Mouse (Mus musculus): ENCODE results near the gene Ptch2. TPM values are rescaled to one million over a fixed set of nuclear protein-coding genes. Genes with fewer than 3 reads are reported as not detected.

The Ptch2 gene
- polyA plus RNA-seq, 1 experiment from 2014 or later: 1.3 TPM

DNA sequence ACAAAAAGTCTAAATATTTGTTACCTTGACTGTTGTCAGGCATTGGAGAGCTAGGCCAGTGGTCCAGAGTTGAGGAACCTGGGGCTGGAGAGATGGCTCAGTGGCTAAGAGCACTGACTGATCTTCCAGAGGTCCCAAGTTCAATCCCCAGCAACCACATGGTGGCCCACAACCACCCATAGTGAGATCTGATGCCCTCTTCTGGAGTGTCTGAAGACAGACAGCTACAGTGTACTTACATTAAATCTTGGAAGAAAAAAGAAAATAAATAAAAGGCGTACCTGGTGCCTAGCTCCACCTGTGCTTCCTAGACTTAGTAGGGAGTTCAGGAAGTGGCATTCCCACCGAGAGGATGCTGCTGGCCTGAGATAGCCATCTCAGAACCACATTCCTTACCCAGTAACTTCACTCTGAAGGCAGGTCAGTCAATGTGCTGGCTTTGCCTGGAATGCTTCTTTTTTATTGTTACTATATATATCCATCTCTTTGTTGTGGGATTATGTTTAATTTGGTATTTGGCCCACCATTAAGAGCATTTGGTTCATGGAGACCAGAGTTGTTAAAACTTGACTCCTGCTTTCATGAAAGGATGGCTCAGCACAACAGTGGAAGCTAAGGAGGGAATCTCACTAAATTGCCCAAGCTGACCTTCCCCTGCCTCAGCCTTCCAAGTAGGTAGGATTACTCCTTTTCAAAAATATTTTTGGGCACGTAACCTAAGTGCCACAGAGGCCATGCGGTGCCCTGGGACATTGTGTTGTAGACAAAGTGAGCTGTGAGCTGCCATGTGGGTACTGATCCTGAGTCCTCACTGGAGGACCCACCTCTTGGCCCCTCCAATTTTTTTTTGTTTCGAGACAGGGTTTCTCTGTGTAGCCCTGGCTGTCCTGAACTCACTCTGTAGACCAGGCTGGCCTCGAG lies 53.7 kb downstream of the Ptch2 start:
- ATAC-seq: no peak
- no peak overlapping the region for H3K4me2 ChIP-seq (replicated peaks; ENCODE audit: low read depth)
- H3K27me3 ChIP-seq (replicated peaks; ENCODE audit: control insufficient read depth, insufficient read depth, low read length): no peaks in the 10 kb centered on the region
- TF ChIP-seq CTCF (IDR thresholded peaks at IDR 0.05; ENCODE audit: low read depth): peak; percentile 35
- 69% methylated on average over 6 of the region's 6 CpGs for WGBS
- 0 out of 2 replicates have a peak, but pooled peaks cover 4% of the 10 kb centered on the region for H3K4me1 ChIP-seq (replicated peaks; ENCODE audit: control insufficient read depth, insufficient read depth, low read length)
- H3K9me3 ChIP-seq (ENCODE audit: control insufficient read depth): no peaks in the 10 kb centered on the region
- H3K4me3 ChIP-seq (ENCODE audit: low read depth, low read length): no peak overlapping the region
- no peak overlapping the region for H3K27ac ChIP-seq (ENCODE audit: low read depth, low read length)
- no peak overlapping the region for H3K9ac ChIP-seq (ENCODE audit: low read depth, low read length)
- peaks cover 35% of the 10 kb centered on the region for H3K36me3 ChIP-seq (ENCODE audit: control insufficient read depth, insufficient read depth)

DNA sequence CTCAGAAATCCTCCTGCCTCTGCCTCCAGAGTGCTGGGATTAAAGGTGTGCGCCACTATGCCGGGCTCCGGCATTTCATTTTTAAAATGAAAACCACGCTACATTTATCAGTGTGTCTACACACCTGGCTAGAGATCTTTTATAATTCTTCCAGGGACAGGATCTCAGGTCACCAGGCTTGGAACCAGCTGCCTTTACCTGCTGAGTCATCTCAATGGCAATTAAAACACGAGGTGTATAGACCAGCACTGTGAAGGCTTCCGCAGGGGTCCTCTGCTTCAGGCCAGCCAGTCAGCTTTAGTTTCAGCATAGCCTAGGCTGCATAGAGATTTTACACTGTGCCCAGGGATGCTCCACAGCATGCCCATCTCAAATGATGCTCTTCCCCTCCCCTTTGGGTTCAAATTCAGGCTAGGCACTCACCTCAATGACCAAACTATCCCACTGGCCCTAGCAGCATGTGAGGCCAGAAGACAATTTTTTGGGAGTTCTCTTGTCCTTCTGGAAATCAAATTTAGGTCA lies 54.4 kb downstream of the Ptch2 start:
- Histone ChIP-seq H3K36me3 (ENCODE audit: control insufficient read depth, insufficient read depth) (peaks cover 35% of the 10 kb centered on the region), H3K9ac (ENCODE audit: low read depth, low read length) (no peak overlapping the region), H3K27ac (ENCODE audit: low read depth, low read length) (no peak overlapping the region), H3K9me3 (ENCODE audit: control insufficient read depth) (no peaks in the 10 kb centered on the region), H3K4me3 (ENCODE audit: low read depth, low read length) (no peak overlapping the region), H3K4me2 (replicated peaks; ENCODE audit: low read depth) (no peak overlapping the region), H3K4me1 (replicated peaks; ENCODE audit: control insufficient read depth, insufficient read depth, low read length) (0 out of 2 replicates have a peak, but pooled peaks cover 4% of the 10 kb centered on the region), H3K27me3 (replicated peaks; ENCODE audit: control insufficient read depth, insufficient read depth, low read length) (no peaks in the 10 kb centered on the region)
- WGBS: 85% methylated on average over 6 of the region's 6 CpGs
- no peak for TF ChIP-seq CTCF (IDR thresholded peaks at IDR 0.05; ENCODE audit: low read depth)
- ATAC-seq: no peak

DNA sequence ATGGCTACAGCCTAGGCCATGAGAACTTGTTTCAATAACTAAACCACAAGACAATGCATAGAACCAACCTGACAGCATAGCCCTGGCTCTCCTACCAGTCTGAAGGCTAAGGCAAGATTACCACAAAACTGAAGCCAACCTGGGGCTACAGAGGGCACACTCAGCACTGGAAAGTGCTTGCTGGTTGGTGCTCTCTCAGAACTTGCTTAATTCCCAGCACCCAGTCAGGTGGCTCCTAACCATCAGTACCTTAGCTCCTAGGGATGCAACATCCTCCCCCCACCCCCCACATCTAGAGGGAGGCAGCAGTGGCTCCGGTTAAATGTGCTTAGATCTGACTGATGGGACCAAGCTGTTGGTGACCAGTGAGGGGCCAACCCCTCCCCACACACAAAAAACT lies 55.5 kb downstream of the Ptch2 start:
- no peak for TF ChIP-seq CTCF (IDR thresholded peaks at IDR 0.05; ENCODE audit: low read depth)
- no peaks in the 10 kb centered on the region for H3K27me3 ChIP-seq (replicated peaks; ENCODE audit: control insufficient read depth, insufficient read depth, low read length)
- 0 out of 2 replicates have a peak, but pooled peaks cover 4% of the 10 kb centered on the region for H3K4me1 ChIP-seq (replicated peaks; ENCODE audit: control insufficient read depth, insufficient read depth, low read length)
- no peaks in the 10 kb centered on the region for H3K9me3 ChIP-seq (ENCODE audit: control insufficient read depth)
- H3K27ac ChIP-seq (ENCODE audit: low read depth, low read length): peak overlapping the region; percentile 28; the same call in 1 of the 2 replicates
- H3K4me3 ChIP-seq (ENCODE audit: low read depth, low read length): no peak overlapping the region
- no peak for ATAC-seq
- no peak overlapping the region for H3K4me2 ChIP-seq (replicated peaks; ENCODE audit: low read depth)
- WGBS: 64% methylated on average over 1 of the region's 1 CpGs
- H3K36me3 ChIP-seq (ENCODE audit: control insufficient read depth, insufficient read depth): peaks cover 35% of the 10 kb centered on the region
- H3K9ac ChIP-seq (ENCODE audit: low read depth, low read length): no peak overlapping the region

DNA sequence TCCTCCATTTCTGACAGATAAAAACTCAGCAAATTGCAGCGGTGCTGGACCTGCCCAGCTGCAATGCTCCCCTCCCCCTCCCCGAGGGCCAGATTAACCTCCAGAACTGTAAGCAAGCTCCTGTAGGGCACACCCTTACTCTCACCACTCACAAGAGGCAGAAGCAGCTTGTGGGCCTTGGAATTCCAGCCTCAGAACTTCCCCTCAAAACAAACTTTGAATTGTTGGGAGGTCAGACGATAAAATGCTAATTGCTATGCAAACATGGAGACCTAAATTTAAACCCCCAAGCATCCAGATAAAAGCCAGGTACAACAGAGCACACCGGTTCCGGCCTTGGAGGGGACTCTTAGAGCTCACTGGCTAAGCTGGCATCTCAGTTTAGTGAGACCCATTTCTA lies 56.8 kb downstream of the Ptch2 start:
- Histone ChIP-seq H3K4me2 (replicated peaks; ENCODE audit: low read depth) (no peak overlapping the region), H3K4me3 (ENCODE audit: low read depth, low read length) (no peak overlapping the region), H3K9me3 (ENCODE audit: control insufficient read depth) (no peaks in the 10 kb centered on the region), H3K36me3 (ENCODE audit: control insufficient read depth, insufficient read depth) (peaks cover 35% of the 10 kb centered on the region), H3K27me3 (replicated peaks; ENCODE audit: control insufficient read depth, insufficient read depth, low read length) (no peaks in the 10 kb centered on the region), H3K27ac (ENCODE audit: low read depth, low read length) (peak overlapping the region; percentile 17; the same call in 1 of the 2 replicates), H3K9ac (ENCODE audit: low read depth, low read length) (no peak overlapping the region), H3K4me1 (replicated peaks; ENCODE audit: control insufficient read depth, insufficient read depth, low read length) (0 out of 2 replicates have a peak, but pooled peaks cover 4% of the 10 kb centered on the region)
- ATAC-seq: no peak
- TF ChIP-seq CTCF (IDR thresholded peaks at IDR 0.05; ENCODE audit: low read depth): no peak
- 38% methylated on average over 5 of the region's 5 CpGs for WGBS

DNA sequence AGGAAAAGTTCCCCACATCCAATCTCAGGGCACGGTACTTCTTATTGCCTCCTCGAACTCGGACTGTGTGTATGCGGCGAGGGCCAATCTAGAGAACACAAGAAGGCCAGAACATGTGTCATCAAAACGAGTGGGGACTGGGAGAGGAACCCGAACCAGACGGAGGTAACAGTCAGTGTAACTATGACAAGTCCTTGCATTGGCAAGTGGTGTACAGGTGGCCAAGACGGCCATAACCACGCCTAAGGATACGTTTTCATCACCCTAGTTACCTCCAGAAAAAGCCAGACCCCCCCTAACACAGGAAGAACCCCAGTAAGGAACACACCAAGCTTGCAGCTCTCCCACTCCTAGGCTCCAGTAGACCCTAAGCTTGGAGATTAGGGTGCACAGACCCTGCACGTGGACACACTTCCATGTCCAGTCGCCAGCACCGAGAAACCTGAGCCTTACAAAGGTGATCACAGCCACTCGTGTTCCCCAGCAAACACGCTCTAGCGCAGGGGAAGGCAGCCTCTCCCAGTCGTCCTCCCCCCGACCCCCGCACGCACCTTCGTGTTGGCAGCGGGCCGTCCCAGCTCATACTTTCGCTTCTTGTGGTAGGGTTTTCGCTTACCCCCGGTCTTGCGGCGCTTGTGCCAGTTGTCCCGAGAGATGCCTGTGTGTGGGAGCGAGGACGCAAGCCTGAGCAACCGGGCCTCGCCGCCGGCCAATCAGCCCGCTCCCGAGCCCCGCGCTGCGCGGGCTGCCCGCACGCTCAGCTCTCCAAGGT lies 59.3 kb downstream of the Ptch2 start:
- peaks cover 37% of the 10 kb centered on the region for H3K36me3 ChIP-seq (ENCODE audit: control insufficient read depth, insufficient read depth)
- H3K4me1 ChIP-seq (replicated peaks; ENCODE audit: control insufficient read depth, insufficient read depth, low read length): 0 out of 2 replicates have a peak, but pooled peaks cover 4% of the 10 kb centered on the region
- H3K4me2 ChIP-seq (replicated peaks; ENCODE audit: low read depth): peak overlapping the region; percentile 87
- no peaks in the 10 kb centered on the region for H3K27me3 ChIP-seq (replicated peaks; ENCODE audit: control insufficient read depth, insufficient read depth, low read length)
- 0 out of 2 replicates have a peak, but pooled peaks have one; percentile 3 for ATAC-seq
- WGBS: 1% methylated on average over 44 of the region's 44 CpGs
- H3K9ac ChIP-seq (ENCODE audit: low read depth, low read length): peak overlapping the region; percentile 92
- no peaks in the 10 kb centered on the region for H3K9me3 ChIP-seq (ENCODE audit: control insufficient read depth)
- peak overlapping the region; percentile 91 for H3K4me3 ChIP-seq (ENCODE audit: low read depth, low read length)
- H3K27ac ChIP-seq (ENCODE audit: low read depth, low read length): peak overlapping the region; percentile 86
- TF ChIP-seq CTCF (IDR thresholded peaks at IDR 0.05; ENCODE audit: low read depth): no peak

Measured in intestine, postnatal 0 days (tissue).